Mouse (Mus musculus) intestine, postnatal 0 days (tissue): ENCODE measurements around the gene Tmco4. TPM values are rescaled to one million over a fixed set of nuclear protein-coding genes. Genes with fewer than 3 reads are reported as not detected.

ENCODE experiments used
- ATAC-seq: fragments of 200-750 bp; cut with Nextera tagmentation; 2 replicates; pipeline ENCODE4 v1.8.0; 2017; ENCODE audit warnings: mild to moderate bottlenecking, moderate TSS enrichment, moderate library complexity
- H3K27ac ChIP-seq: fragments of 300-500 bp; sonication (generic); 2 replicates; pipeline ENCODE4 v1.5.1; 2014; ENCODE audit warnings: mild to moderate bottlenecking, low read depth, low read length, moderate library complexity
- H3K27me3 ChIP-seq: fragments of 300-500 bp; sonication (generic); replicated peaks from 2 replicates; pipeline ENCODE4 v1.6.1; 2014; ENCODE audit warnings: low read length, mixed read lengths; ENCODE audit not compliant: control insufficient read depth, insufficient read depth
- H3K36me3 ChIP-seq: fragments of 300-500 bp; sonication (generic); 2 replicates; pipeline ENCODE4 v1.6.1; 2014; ENCODE audit warnings: mild to moderate bottlenecking, moderate library complexity; ENCODE audit not compliant: control insufficient read depth, insufficient read depth
- H3K4me1 ChIP-seq: fragments of 300-500 bp; sonication (generic); replicated peaks from 2 replicates; pipeline ENCODE4 v1.6.1; 2014; ENCODE audit warnings: antibody characterized with exemption, low read length, mixed read lengths; ENCODE audit not compliant: control insufficient read depth, insufficient read depth
- H3K4me2 ChIP-seq: fragments of 300-500 bp; sonication (generic); replicated peaks from 2 replicates; pipeline ENCODE4 v1.6.1; 2014; ENCODE audit warnings: low read depth, mild to moderate bottlenecking, moderate library complexity
- H3K4me3 ChIP-seq: fragments of 300-500 bp; sonication (generic); 2 replicates; pipeline ENCODE4 v1.5.1; 2014; ENCODE audit warnings: low read depth, low read length
- H3K9ac ChIP-seq: fragments of 300-500 bp; sonication (generic); 2 replicates; pipeline ENCODE4 v1.6.1; 2014; ENCODE audit warnings: mild to moderate bottlenecking, low read depth, low read length
- H3K9me3 ChIP-seq: fragments of 300-500 bp; sonication (generic); 2 replicates; pipeline ENCODE4 v1.6.1; 2016; ENCODE audit warnings: mixed run types; ENCODE audit not compliant: control insufficient read depth
- CTCF ChIP-seq: sonication (generic); IDR thresholded peaks from 2 replicates; pipeline ENCODE4 v1.5.1; 2016; ENCODE audit warnings: low read depth, mild to moderate bottlenecking, control low read depth, antibody characterized with exemption, moderate library complexity
- WGBS: fragments of 180-500 bp; shearing (Covaris S2); extraction: QIAGEN DNeasy Blood & Tissue Kit; methylation state at CpG from one replicate; pipeline ENCODE4 v1.1.7; 2014; 5-methylcytosine and 5-hydroxymethylcytosine counted together
- polyA plus RNA-seq: library from polyadenylated mRNA; unstranded; fragments of >200 nt; fragmentation: Nextera tagmentation; extraction: Ambion mirVana; gene quantifications from 2 replicates; pipeline ENCODE4 v1.2.1, GENCODE M21; 2015

Gene Tmco4
- polyA plus RNA-seq, 1 experiment from 2014 or later: 11.0 TPM

DNA sequence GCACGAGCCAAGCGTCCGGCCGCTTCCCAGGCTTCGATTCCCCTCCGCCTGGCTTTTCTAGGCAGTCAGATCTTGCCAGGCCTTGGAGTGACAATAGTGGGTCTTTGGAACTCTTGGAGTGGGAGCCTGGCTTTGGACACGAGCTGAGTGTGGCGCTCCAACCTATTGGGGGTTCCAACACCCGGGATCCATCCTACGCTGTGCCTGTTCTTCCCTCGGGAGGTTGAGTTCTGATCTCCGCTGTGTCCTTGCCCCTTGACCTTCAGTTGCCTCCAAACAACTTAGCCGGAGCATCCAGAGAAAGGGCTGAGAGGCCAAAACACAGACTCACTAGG lies 120.5 kb downstream of the Tmco4 start:
- 35% methylated on average over 13 of the region's 13 CpGs for WGBS
- ATAC-seq: no peak
- TF ChIP-seq CTCF: no peak
- Histone ChIP-seq H3K4me2 (peak overlapping the region; percentile 93), H3K4me3 (peak overlapping the region; percentile 65), H3K9me3 (no peaks in the 10 kb centered on the region), H3K27ac (no peak overlapping the region), H3K9ac (no peak overlapping the region; the same call in 1 of the 2 replicates), H3K4me1 (peaks cover 8% of the 10 kb centered on the region; the same call in 1 of the 2 replicates), H3K36me3 (no peaks in the 10 kb centered on the region; the same call in 1 of the 2 replicates), H3K27me3 (0 out of 2 replicates have a peak, but pooled peaks cover 17% of the 10 kb centered on the region)

DNA sequence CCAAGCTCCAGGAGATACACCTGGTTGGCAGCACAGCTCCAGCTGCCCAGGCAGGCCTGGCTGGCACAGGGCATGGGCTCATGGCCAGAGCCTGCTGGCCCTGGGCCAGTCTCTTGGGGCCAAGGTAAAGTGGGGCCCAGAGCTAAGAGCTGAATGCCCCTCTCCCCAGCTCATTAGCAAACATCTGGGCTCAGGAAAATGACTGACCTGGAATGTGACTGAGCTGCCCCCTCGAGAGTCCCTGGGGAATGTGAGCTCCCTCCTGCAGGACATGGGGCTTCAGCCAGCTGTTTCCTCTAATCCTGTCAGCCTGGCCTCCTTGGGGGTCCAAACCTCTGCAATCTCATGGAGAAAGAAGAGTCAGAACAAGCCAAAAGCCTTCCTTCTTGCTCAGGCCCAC lies 122.7 kb downstream of the Tmco4 start:
- H3K27me3 ChIP-seq: 0 out of 2 replicates have a peak, but pooled peaks cover 17% of the 10 kb centered on the region
- no peak overlapping the region for H3K27ac ChIP-seq
- H3K4me1 ChIP-seq: 0 out of 2 replicates have a peak, but pooled peaks cover 8% of the 10 kb centered on the region
- H3K36me3 ChIP-seq: no peaks in the 10 kb centered on the region; the same call in 1 of the 2 replicates
- no peak overlapping the region for H3K4me2 ChIP-seq
- WGBS: 33% methylated on average over 1 of the region's 1 CpGs
- no peak overlapping the region for H3K9ac ChIP-seq
- TF ChIP-seq CTCF: no peak
- H3K4me3 ChIP-seq: no peak overlapping the region
- ATAC-seq: no peak
- H3K9me3 ChIP-seq: no peaks in the 10 kb centered on the region

DNA sequence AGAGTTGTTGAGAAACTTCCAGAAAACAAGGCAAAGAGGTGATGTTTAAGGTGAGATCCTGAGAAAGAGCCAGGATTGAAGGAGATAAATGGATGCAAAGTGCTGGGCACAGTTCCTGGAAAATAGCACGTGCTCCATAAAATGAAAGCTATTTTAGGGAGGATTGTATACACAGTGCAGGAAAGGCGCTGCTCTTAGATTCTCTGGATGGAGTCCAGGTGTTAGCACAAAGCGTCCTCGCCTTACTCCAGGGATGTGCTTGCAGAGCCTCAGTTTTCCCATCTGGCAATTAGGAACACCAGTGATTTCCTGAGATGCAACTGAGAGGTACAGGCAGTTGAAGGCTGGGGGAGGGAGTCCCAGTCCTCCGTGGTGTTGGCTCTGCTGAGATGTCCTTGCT lies 123.5 kb downstream of the Tmco4 start:
- 0 out of 2 replicates have a peak, but pooled peaks cover 8% of the 10 kb centered on the region for H3K4me1 ChIP-seq
- H3K9me3 ChIP-seq: no peaks in the 10 kb centered on the region
- no peaks in the 10 kb centered on the region; the same call in 1 of the 2 replicates for H3K36me3 ChIP-seq
- H3K27me3 ChIP-seq: 0 out of 2 replicates have a peak, but pooled peaks cover 12% of the 10 kb centered on the region
- no peak for TF ChIP-seq CTCF
- ATAC-seq: no peak
- no peak overlapping the region for H3K4me2 ChIP-seq
- H3K4me3 ChIP-seq: no peak overlapping the region
- H3K9ac ChIP-seq: no peak overlapping the region
- 40% methylated on average over 5 of the region's 5 CpGs for WGBS
- H3K27ac ChIP-seq: no peak overlapping the region

DNA sequence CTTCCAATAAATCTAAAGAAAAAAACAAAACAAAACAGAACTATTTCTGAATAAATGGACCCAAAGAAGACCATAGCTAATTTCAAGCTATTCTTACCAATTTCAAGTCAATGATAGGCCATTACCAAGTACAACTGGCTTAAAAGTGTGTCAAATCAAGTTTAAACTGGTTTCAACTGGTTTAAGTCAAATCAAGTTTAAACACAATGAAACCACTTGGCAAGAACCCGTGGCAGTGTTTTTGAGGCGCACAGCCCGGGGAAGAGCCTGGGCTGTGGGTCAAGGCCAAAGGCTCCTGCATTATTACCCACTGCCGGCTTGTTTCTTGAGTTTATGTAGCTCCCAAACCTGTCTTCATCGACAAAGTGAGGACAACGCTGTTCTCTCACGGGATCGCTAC lies 127.6 kb downstream of the Tmco4 start:
- H3K36me3 ChIP-seq: peaks cover 22% of the 10 kb centered on the region
- H3K27me3 ChIP-seq: no peaks in the 10 kb centered on the region
- 88% methylated on average over 8 of the region's 8 CpGs for WGBS
- H3K4me3 ChIP-seq: no peak overlapping the region
- H3K9ac ChIP-seq: no peak overlapping the region
- 0 out of 2 replicates have a peak, but pooled peaks cover 1% of the 10 kb centered on the region for H3K4me1 ChIP-seq
- H3K9me3 ChIP-seq: no peaks in the 10 kb centered on the region
- no peak for TF ChIP-seq CTCF
- no peak for ATAC-seq
- H3K4me2 ChIP-seq: no peak overlapping the region
- no peak overlapping the region for H3K27ac ChIP-seq

DNA sequence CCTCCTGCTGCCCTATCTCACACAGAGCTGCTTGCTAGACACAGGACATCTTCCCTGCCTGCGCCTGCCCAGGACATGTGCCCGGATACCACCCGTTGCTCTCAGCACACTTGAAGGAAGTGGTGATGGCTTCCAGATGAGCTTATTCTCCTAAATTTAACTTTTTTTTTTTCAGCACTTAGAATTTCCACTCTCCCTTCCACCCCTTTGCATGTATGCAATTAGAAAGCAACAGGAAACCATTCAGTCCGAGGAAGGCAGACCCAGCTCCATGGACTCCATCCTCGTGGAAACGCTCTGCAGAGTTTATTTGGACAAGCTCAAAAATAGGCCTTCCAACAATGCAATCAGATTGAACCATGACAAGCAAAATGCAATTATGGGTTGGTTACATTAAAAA lies 128.9 kb downstream of the Tmco4 start:
- no peaks in the 10 kb centered on the region for H3K27me3 ChIP-seq
- no peak for ATAC-seq
- no peaks in the 10 kb centered on the region for H3K9me3 ChIP-seq
- H3K4me1 ChIP-seq: no peaks in the 10 kb centered on the region
- no peak overlapping the region for H3K9ac ChIP-seq
- H3K4me2 ChIP-seq: no peak overlapping the region
- WGBS: 71% methylated on average over 6 of the region's 6 CpGs
- H3K4me3 ChIP-seq: no peak overlapping the region
- no peak overlapping the region for H3K27ac ChIP-seq
- TF ChIP-seq CTCF: no peak
- peaks cover 22% of the 10 kb centered on the region for H3K36me3 ChIP-seq

DNA sequence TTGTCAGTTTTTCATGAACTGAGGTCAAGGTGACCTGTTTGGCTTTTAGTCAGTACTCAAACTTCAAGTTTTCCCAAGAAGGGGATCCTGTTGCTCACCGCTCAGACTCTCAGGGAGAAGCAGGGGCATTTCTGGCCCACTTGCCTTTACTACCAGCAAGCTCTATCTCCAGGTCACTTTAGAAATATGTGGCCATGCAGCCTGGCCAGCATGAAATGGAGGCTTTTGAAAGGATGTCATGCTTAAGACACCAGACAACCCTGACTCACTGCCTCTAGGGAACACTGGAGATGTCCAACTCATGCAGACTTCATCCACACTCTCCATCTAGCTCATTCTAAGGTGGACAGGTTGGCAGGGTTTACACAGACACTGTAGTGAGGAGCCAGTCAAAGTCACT lies 132.8 kb downstream of the Tmco4 start:
- Histone ChIP-seq H3K9me3 (no peaks in the 10 kb centered on the region), H3K9ac (no peak overlapping the region), H3K4me2 (no peak overlapping the region), H3K27me3 (no peaks in the 10 kb centered on the region), H3K4me3 (no peak overlapping the region), H3K27ac (no peak overlapping the region), H3K36me3 (peaks cover 26% of the 10 kb centered on the region), H3K4me1 (no peaks in the 10 kb centered on the region)
- no peak for ATAC-seq
- WGBS: 90% methylated on average over 1 of the region's 1 CpGs
- TF ChIP-seq CTCF: no peak

Other genes with a start within 250 kb of the Tmco4 start
- 0.09 and 0.21 TPM in 2 replicates for gene Pla2g2c, start 248.1 kb upstream of the Tmco4 start, polyA plus RNA-seq
- gene Ubxn10, start 235.7 kb upstream of the Tmco4 start, polyA plus RNA-seq: 0.51 and 0.83 TPM in 2 replicates
- gene Pla2g2f, start 215.3 kb upstream of the Tmco4 start, polyA plus RNA-seq: 0.46 and 0.64 TPM in 2 replicates
- gene Pla2g2d, start 197.2 kb upstream of the Tmco4 start, polyA plus RNA-seq: 1.5 and 2.3 TPM in 2 replicates
- gene Pla2g5, start 109.4 kb upstream of the Tmco4 start, polyA plus RNA-seq: 0.22 and 0.39 TPM in 2 replicates
- not detected in 2 replicates for gene Gm13030, start 98.9 kb upstream of the Tmco4 start, polyA plus RNA-seq
- gene Pla2g2e, start 94.9 kb upstream of the Tmco4 start, polyA plus RNA-seq: 0.30 and 0.52 TPM in 2 replicates
- 3.5 and 3.6 TPM in 2 replicates for gene Otud3, start 58.9 kb upstream of the Tmco4 start, polyA plus RNA-seq
- gene Rnf186, start 5.8 kb upstream of the Tmco4 start, polyA plus RNA-seq: 65.2 and 70.7 TPM in 2 replicates
- 0.08 TPM in 1 of 2 replicates, not detected in the other for gene Htr6, start 102.7 kb downstream of the Tmco4 start, polyA plus RNA-seq
- gene Nbl1, start 120.1 kb downstream of the Tmco4 start, polyA plus RNA-seq: 37.6 and 39.9 TPM in 2 replicates
- gene Minos1, start 158.2 kb downstream of the Tmco4 start, polyA plus RNA-seq: 820 and 852 TPM in 2 replicates
- gene Capzb, start 220.0 kb downstream of the Tmco4 start, polyA plus RNA-seq: 299 and 306 TPM in 2 replicates